Mouse (Mus musculus) ES-Bruce4 (cell line): ENCODE measurements at regions not wholly inside any gene's neighbourhood (a gene's known extent, or its start where the extent isn't known, plus 50 kb on each side); places are given as distances from the start of the nearest gene placed in this dataset.

Experiments used
- CTCF ChIP-seq: IDR thresholded peaks from one replicate; pipeline ENCODE4 v1.8.1; 2011; ENCODE audit warnings: low read depth, low read length
- EP300 ChIP-seq: IDR thresholded peaks from 2 replicates; pipeline ENCODE4 v1.6.1; 2011; ENCODE audit warnings: low read depth, low read length; ENCODE audit not compliant: insufficient read depth
- POLR2A ChIP-seq: IDR thresholded peaks from one replicate; pipeline ENCODE4 v1.8.1; 2011; ENCODE audit warnings: low read length; ENCODE audit not compliant: insufficient read depth

DNA sequence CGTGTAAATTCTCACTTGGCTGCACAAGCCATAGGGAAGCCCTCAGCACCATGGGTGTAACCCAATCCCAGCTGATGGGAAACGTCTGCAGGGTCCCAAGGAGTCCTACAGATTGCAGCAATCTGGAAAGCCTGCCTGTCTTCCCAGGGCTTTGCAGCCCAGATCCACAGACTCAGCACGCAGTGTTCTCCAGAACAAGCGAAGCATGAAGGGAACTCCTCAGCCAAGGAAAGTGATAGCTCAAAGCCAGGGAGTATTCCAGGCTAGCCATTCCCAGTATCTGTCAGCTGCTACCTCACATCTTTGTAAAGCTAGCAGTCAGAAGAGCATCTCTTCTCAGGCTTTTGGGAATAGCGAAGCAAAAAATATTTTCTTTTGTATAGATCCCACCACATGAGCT, 368.5 kb downstream of the Tns1 start:
- no peak for TF ChIP-seq EP300
- TF ChIP-seq POLR2A: no peak
- no peak for TF ChIP-seq CTCF
